In genomic region chr3:153745099-153745498, GRCm38 (mm10) we compare ENCODE assay signal across 21 mouse cellular contexts. TPM values are rescaled to one million over a fixed set of nuclear protein-coding genes. Genes with fewer than 3 reads are reported as not detected.
"Had no signal": no experiment of that assay in that cellular context is flagged by ENCODE, and none has a peak within 500 bp of the region (broad histone marks: within the 10 kb centered on the region; RNA-seq: fewer than 3 reads in every experiment).

No protein-coding gene starts in this region.

- H3K4me2 ChIP-seq: limb, embryonic 13.5 days; liver, embryonic 13.5 days; midbrain, embryonic 12.5 days; neural tube, embryonic 13.5 days; stomach, embryonic 15.5 days had no signal

- H3K27me3 ChIP-seq: limb, embryonic 13.5 days; liver, embryonic 13.5 days; midbrain, embryonic 12.5 days; neural tube, embryonic 13.5 days; stomach, embryonic 15.5 days had no signal

- H3K36me3 ChIP-seq: limb, embryonic 10.5 days; limb, embryonic 13.5 days; liver, embryonic 13.5 days; midbrain, embryonic 12.5 days; neural tube, embryonic 13.5 days; stomach, embryonic 15.5 days had no signal

- H3K27ac ChIP-seq: layer of hippocampus, adult 2 months; limb, embryonic 10.5 days; limb, embryonic 13.5 days; liver, embryonic 13.5 days; midbrain, embryonic 12.5 days; neural tube, embryonic 13.5 days; stomach, embryonic 15.5 days had no signal

- H3K4me3 ChIP-seq: layer of hippocampus, adult 2 months; limb, embryonic 10.5 days; limb, embryonic 13.5 days; liver, embryonic 13.5 days; midbrain, embryonic 12.5 days; myocyte; neural tube, embryonic 13.5 days; stomach, embryonic 15.5 days had no signal

- ATAC-seq: intestine, embryonic 16.5 days; midbrain, embryonic 16.5 days had no signal

- DNase-seq: kidney, adult 8-10 months; kidney, postnatal 14 days; layer of hippocampus, adult 9-11 months; liver; liver, embryonic 13.5 days; lung, adult 2 months; lung, postnatal 14 days; lung, postnatal 4 days; retina, postnatal 1 day; right cerebral cortex, postnatal 25 days; spleen, adult 18-20 months; thymus, postnatal 25 days had no signal

- H3K9me3 ChIP-seq: limb, embryonic 10.5 days; limb, embryonic 13.5 days; liver, embryonic 13.5 days; midbrain, embryonic 12.5 days; neural tube, embryonic 13.5 days; stomach, embryonic 15.5 days had no signal

- H3K4me1 ChIP-seq: limb, embryonic 13.5 days; midbrain, embryonic 12.5 days; neural tube, embryonic 13.5 days; stomach, embryonic 15.5 days had no signal

- H3K9ac ChIP-seq: limb, embryonic 13.5 days; liver, embryonic 13.5 days; midbrain, embryonic 12.5 days; neural tube, embryonic 13.5 days; stomach, embryonic 15.5 days had no signal

RNA-seq across cellular contexts. Expression of gene St6galnac3, which starts 20.1 kb away (rescaled TPM):
- polyA plus RNA-seq: myocyte had no signal
